Mouse (Mus musculus) E14TG2a.4 (cell line): ENCODE results near the gene Sgsm3.

Experiments
- CTCF ChIP-seq: conservative IDR thresholded peaks from 2 replicates; pipeline ENCODE4 v1.5.1; 2014; ENCODE audit warnings: low read length
- NANOG ChIP-seq: IDR thresholded peaks from 2 replicates; pipeline ENCODE4 v1.6.1; 2014; ENCODE audit warnings: borderline replicate concordance, low read length, mixed read lengths

DNA sequence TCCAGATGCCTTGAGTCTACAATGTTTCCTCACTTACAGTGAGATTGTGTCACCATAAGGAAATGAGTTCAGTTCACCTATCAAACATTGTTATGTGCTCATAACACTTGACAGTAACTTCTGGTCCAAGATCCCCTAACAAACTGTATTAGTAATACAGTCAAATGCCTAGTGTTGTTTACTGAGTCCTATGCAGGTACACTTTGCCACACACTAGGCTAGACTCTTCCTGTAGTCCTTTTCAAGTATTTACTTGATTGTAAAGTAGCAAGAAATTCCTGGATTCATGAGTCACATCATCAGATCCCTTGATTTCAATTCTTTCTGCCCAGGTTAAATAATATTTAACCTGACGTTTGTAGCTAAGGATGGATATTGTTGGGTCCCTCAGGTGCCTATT, 8.2 kb upstream of the Sgsm3 start:
- TF ChIP-seq CTCF (no peak), NANOG (no peak)
